Mouse (Mus musculus) left cerebral cortex, postnatal 25 days (tissue): ENCODE measurements around the gene Ppm1l. TPM values are rescaled to one million over a fixed set of nuclear protein-coding genes. Genes with fewer than 3 reads are reported as not detected.

Source experiments
- DNase-seq, 2 experiments: peaks; one replicate each; pipeline ENCODE4 v3.0.0; 2022; ENCODE audit warnings: low spot score in 2 of 2, mixed read lengths in 1 of 2
- intact Hi-C: fragments of 180-260 bp; cut with DNase I; formaldehyde crosslinking; loops from one replicate; pipeline ENCODE4 v1.15.1; 2025
- total RNA-seq, 2 experiments: library from RNA; stranded (reverse); gene quantifications; 2 replicates each; pipeline ENCODE4 v1.2.3; 2021

The Ppm1l gene
- total RNA-seq, 2 experiments from 2014 or later, result 77.9 to 86.8 TPM

DNA sequence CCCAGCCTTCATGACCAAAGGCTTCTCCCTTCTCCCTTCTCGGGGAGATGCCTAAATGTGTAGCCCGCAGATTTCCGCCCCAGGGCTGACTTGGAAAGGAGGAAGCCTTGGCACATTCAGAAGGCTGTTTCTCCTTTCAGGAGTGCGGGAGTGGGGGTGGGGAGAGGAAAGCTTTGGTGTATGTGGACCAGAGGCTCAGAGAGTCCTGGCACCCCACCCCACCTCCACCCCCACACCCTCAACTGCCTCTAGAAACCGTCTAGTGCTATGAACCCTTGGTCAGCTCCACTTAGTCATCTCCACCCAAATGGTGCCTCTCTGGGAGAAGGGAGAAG, 282.5 kb downstream of the Ppm1l start:
- intact Hi-C loops, result loop anchor here (5.0 kb wide), 2 partner anchors 103 to 112 kb away; no protein-coding TSS in a partner anchor
- no peak for DNase-seq

DNA sequence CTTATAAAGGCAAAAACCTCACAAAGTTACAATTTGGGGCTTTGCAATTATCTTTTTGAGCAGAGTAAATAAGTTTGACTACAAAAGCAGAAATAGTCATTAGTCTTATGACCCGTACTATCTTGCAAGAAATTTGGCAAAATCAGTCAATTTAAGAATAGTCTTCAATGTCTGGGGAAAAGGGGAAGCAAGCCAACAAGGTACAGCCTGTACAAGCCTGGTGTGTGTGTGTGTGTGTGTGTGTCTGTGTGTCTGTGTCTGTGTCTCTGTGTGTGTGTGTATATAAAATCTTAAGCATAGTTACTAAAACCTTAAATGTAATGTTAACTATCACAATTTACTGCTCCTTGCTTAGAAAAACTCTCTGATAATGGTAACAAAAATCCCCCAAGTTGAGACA, 290.3 kb downstream of the Ppm1l start:
- intact Hi-C loops, result no loop called here
- DNase-seq, result no peak

DNA sequence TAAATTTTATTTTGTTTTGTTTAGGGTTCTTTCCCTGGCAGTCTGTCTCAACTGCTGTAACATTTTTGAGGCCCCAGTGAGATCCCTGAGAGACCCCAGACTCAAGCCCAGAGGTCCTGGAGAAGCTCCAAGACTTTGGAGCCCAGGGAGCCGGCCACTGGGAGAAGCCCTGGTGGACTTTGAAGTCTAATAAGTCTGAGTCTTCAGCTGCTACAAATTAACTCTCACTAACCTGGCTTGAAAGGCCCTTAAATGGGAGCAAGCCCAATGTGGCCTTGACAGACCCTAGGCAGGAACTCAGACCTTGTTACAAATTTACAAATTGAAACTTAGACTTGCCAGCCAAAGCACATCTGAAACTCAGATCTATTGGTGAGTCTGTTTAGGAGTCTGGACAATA, 290.8 kb downstream of the Ppm1l start:
- intact Hi-C loops, result no loop called here
- DNase-seq, result no peak

DNA sequence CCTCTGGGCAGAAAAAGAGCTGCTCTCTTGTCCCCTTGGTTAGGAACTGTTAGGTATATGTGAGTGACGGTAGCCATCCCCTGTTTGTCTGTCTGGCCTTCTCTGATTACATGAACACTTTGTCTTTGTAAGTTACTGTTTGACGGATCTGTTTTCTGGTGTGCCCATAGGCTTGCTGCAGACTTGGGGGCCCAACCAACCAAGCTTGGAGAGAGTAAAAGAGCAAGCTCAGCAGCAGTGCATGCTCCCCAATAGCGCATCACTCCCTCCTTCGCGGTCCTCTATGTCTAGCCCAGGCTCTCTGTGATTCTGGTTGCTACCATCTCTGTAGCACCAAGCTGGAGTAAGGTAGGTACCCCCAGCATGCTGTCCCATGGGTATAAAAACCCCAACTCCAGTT, 291.2 kb downstream of the Ppm1l start:
- intact Hi-C loops, result no loop called here
- no peak for DNase-seq

Other genes with a start within 250 kb of the Ppm1l start
- 10 to 100 TPM; 62.9 to 65.6 TPM for gene Kpna4, start 189.7 kb upstream of the Ppm1l start, total RNA-seq
- gene Arl14, start 94.4 kb upstream of the Ppm1l start, total RNA-seq, result not detected